Mouse (Mus musculus) brain, embryonic 18.5 days (tissue): Measurements from ENCODE around the gene Ccndbp1.
"Not testable (repeated sequence)": the region's sequence is repeated elsewhere in the genome, so short reads cannot be mapped to it uniquely, and the experiment has no call there.

Experiments
- DNase-seq: peaks from one replicate; pipeline ENCODE4 v3.0.0-alpha.2; 2012; ENCODE audit warnings: low read depth, low spot score

The Ccndbp1 gene

GRCm38 (mm10) chr2:121003586-121003985 is 4.6 kb upstream of the Ccndbp1 start:
- no peak for DNase-seq

- no peak for DNase-seq
These were observed 4.0 kb upstream of the Ccndbp1 start for GRCm38 (mm10) chr2:121004018-121004811.

- DNase-seq, result no peak
These were observed 1.2 kb upstream of the Ccndbp1 start for GRCm38 (mm10) chr2:121006986-121007385.

GRCm38 (mm10) chr2:121008664-121009007 is 433 bp downstream of the Ccndbp1 start:
- DNase-seq, result no peak

DNA sequence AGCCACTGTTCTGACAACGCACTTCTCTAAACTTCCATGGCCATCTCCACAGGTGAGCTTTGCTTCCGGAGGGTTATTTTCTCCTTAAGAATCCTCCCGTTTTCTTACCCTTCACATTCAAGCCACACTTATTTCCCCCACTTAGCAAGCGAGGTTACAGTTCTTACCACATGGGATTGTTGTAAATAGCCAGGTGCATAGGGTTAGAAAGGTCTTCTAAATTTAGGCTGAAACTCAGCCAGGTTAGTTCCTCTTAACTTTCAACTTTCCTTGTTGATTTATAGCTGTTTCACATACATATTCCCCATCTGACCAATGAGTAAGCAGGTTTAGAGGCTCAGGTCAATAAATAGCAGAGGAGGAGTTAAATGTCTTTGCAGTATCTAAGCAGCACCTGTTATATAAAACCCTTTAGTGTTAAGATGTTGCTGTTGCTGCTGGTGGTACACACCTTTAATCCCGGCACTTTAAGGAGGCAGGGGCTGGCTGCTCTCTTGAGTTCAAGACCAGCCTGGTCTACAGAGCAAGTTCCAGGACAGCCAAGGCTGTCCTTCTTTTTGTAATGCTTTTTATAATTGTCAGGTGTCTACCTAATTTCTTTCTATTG is 971 bp downstream of the Ccndbp1 start:
- DNase-seq, result no peak

DNA sequence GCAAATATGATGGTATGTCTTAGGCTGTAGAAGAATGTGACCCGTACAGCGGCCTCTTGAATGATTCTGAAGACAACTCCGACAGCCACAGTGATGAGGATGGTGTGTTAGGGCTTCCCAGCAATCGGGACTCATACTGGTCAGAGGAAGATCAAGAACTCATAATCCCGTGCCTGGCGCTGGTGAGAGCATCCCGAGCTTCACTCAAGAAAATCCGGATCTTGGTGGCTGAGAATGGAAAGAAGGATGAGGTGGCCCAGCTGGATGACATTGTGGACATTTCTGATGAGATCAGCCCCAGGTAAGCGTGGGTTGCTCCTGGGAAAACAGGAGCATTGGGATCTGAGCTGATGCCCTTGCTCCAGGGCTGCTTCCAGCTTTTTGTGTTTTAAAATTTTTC is 4.5 kb downstream of the Ccndbp1 start:
- DNase-seq, result no peak

DNA sequence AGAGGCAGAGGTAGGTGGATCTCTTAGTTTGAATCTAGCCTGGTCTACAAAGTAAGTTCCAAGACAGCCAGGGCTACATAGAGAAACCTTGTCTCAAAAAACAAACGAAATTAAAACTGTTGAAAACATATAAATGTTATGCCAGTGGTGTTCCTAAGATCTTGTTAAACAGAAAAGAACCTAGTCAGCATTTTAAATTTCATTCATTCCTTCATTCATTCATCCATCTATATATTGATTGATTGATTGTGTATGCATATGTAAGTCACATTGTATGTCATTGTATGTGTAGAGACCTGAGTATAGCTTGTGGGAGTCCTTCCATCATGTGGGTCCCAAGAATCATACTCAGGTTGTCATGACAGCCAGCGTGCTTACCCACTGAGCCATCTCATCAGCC is 7.3 kb downstream of the Ccndbp1 start:
- no peak for DNase-seq

- no peak for DNase-seq
These were observed 8.0 kb downstream of the Ccndbp1 start for GRCm38 (mm10) chr2:121016226-121016625.

DNA sequence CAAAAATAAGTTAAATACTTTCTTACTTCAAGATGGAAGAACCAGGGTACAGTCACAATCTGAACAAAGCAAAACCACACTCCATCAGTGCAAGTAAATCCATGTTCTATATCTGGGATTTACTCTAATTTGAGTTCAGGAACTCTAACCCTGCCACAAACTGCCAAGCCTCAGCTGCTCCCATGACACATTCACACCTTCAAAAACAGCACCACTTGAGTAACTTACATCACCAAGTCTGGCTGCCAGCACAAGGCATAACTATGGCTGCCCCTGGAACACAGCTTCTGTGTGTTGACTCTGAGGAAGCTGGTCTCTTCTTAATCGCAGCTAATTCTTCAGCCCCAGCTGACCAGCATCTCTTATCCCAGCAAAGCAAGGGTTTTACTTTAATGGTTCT is 8.9 kb downstream of the Ccndbp1 start:
- DNase-seq, result no peak

DNA sequence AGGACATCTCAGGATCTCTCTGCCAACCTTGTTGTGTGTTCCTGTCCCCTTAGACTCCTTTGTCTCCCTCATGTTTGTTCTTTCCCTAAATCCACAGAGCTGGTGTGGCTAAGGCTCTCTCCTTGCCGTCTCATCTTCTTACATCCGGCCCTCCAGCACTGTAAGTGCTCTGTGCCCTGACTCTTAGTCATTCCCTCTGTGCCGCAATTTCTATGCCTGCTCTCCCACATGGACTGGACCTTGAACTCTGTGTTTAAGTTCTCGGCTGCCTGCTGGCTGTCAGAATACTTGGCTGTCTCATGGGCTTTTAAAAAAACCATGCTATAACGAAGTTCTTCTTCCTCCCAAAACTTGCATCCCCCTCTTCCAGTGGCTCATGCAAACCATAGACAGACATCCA is 14.7 kb downstream of the Ccndbp1 start:
- DNase-seq, result no peak

DNA sequence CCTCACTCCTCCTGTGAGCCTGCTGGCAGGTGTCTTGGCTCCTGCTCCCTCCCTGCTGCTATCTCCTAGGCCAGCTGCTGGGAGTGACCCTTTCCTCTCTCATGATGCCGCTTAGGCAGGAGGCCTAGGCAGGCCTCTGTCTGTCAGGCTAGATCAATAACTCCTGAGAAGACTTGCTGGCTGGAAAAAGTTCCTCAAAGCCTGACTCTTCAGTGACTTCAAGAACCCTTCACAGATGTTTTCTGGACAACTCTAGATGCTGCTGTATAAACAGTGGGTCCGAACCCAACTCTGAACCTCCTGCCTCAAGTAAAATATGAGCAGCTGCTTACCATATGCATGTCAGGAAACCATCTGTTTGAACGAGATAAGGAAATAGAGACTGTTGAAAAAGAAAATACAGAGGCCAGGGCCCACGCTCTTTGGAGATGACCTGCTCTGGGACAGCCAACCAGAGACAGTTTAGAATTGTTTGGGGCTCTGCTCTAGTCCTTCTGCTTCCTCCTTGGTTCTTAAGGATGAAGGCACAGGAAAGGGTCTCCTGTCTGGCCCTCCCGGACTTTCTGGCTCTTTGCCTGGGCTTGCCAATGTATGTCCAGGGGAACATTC is 28.6 kb downstream of the Ccndbp1 start, which contains the start of gene Epb42:
Gene Epb42 (minus strand): TSS at position 340 of the 609 bp plus-strand sequence.
- no peak for DNase-seq

- DNase-seq, result not testable (repeated sequence)
These were observed 30.6 kb downstream of the Ccndbp1 start for GRCm38 (mm10) chr2:121038851-121039250.

DNA sequence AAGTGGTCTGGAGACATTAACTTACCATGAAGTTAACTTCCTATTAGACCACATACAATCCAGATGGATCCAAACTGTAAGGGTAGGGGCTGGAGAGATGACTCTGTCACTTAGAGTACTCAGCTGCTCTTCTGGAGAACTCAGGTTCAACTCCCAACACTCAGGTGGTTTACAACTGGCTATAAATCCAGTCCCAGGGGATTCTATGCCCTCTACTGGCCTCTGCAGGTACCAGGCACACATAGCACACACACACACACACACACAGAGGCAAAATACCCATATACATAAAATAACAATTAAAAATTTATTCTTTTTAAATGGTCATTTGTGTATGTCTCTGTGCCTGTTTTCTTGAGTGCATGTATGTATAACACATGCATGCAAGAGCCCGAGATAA is 31.2 kb downstream of the Ccndbp1 start:
- no peak for DNase-seq

- no peak for DNase-seq
These were observed 32.9 kb downstream of the Ccndbp1 start for GRCm38 (mm10) chr2:121041098-121041497.

DNA sequence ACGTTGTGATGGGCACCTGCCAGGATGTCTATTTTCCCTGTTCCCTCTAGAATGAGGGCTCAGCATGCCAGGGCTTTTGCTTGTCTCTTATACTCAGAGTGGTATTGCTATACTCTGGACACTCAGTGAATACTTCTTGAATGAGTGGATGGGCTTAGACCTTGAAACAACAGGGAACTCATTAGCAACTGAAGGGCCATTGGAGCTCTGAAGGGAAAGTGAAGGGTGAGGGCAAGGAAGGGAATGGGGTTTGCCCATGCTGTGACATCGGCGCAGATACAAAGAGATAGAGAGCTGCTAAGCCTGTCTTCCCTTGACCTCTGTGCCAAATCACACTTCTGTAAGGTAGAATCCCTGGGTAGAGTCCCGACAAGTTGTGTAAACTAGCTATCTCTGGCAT is 37.5 kb downstream of the Ccndbp1 start:
- DNase-seq, result no peak

DNA sequence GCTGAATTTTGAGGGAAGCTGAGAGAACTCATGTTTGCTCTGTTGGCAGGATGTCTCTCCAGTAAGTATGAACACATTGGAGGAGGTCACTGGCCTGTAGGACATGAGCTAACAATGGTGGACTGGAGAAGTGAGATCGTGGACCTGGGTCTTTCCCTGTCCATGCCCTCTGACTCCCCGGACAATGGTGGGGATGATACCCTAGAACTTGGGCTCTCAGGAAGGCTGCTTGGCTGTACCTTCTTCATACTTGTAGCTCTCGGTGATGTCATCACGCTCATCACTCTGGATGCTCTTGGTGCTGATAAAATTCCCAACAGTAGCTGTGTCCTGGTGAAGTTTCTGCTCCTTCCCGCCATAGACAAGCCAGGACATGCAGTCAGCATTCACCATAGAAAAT is 44.0 kb downstream of the Ccndbp1 start:
- DNase-seq, result no peak

DNA sequence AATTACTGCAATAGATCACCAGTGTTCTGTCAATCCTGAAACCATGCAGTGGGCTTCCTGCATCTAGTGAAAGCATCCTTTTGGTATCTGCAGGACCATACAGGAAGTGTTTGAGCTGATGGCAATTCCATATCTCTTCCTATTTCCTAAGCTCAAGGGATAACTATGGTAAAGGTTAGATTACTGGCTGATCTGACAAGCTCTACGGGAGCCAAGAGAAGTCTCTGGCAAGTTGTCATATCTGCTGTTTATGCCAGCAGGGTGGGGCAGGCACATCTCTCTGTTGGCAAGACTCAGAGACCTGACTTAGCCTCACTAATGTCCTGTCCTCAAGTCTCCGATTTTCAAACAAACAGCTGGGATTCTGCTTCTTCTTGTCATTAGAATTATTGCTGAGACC is 45.9 kb downstream of the Ccndbp1 start:
- DNase-seq, result no peak

DNA sequence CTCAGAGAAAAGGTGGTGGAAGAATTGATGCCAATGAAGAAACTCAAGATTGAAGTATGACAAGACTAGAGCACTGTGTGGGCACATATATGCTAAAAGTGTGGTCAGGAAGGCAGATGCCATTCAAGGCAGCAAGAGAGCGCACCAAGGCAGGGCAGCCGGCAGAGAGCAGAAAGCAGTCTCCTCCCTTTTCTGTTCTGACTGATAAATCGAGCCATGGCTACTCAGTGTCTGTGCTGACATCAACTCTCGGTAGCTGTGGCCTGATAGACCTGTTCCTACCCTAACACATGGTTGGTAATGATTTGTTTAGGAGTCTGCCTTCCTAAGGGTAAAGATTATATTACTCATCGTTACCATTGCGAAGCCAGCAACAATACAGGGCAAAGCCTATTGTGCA is 47.7 kb downstream of the Ccndbp1 start:
- DNase-seq, result no peak

DNA sequence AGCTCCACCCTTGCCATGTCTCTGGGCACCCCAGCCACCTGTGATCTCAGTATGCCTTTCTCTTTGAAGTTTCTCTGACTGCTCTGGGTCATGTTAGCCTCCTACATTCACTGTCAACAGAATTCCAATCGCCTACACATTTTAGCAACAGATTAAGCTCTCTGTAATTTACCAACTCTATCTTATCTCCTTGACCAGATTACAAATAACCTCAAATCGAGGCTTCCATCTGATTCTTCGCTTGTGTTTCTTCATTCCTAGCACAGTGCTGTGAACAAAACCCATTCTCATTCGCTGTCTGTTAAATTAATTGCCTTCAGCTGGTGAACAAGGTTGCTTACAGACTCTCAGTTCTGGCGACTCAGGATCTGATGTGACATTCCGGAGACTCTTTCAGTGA is 49.8 kb downstream of the Ccndbp1 start:
- no peak for DNase-seq

DNA sequence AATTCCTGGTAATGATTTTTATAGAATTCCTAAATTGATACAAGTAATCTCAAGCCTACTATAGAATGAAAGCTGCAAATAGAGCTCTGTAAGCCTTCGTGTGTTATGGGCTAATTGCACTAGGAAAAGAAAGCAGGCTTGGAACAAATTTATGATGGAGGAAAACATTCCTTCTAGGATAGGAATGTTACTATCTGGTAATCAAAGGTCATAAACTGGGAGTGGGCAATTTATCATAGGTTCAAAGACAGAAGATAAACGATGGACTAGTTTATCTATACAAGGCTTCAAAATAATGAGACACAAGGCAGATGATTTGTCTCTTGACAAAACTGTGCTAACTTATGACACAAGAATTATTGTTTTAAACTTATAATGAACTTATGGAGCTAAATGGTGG is 53.1 kb downstream of the Ccndbp1 start:
- no peak for DNase-seq
